Mouse (Mus musculus) embryonic facial prominence, embryonic 11.5 days (tissue): ENCODE measurements around the gene Snx1. TPM values are rescaled to one million over a fixed set of nuclear protein-coding genes. Genes with fewer than 3 reads are reported as not detected.

Experiments used
- ATAC-seq: fragments of 200-750 bp; cut with Nextera tagmentation; replicated peaks from 2 replicates; pipeline ENCODE4 v1.8.0; 2017; ENCODE audit warnings: low read depth; ENCODE audit not compliant: insufficient number of reproducible peaks, low FRiP score, low TSS enrichment
- DNase-seq: peaks from one replicate; pipeline ENCODE4 v3.0.0-alpha.2; 2015; ENCODE audit warnings: low spot score
- H3K27ac ChIP-seq: fragments of 300-500 bp; sonication (generic); replicated peaks from 2 replicates; pipeline ENCODE4 v1.5.1; 2014; ENCODE audit warnings: mild to moderate bottlenecking, low read depth, low read length, control low read depth
- H3K27me3 ChIP-seq: fragments of 300-500 bp; sonication (generic); 2 replicates; pipeline ENCODE4 v1.6.1; 2014; ENCODE audit warnings: mild to moderate bottlenecking, low read length, moderate library complexity, mixed read lengths; ENCODE audit not compliant: control insufficient read depth, insufficient read depth
- H3K36me3 ChIP-seq: fragments of 300-500 bp; sonication (generic); replicated peaks from 2 replicates; pipeline ENCODE4 v1.6.1; 2014; ENCODE audit warnings: low read depth, mild to moderate bottlenecking, low read length, moderate library complexity, mixed read lengths; ENCODE audit not compliant: control insufficient read depth, insufficient read depth
- H3K4me1 ChIP-seq: fragments of 300-500 bp; sonication (generic); 2 replicates; pipeline ENCODE4 v1.6.1; 2014; ENCODE audit warnings: low read length, mixed read lengths; ENCODE audit not compliant: control insufficient read depth, insufficient read depth
- H3K4me2 ChIP-seq: fragments of 300-500 bp; sonication (generic); 2 replicates; pipeline ENCODE4 v1.6.1; 2014; ENCODE audit warnings: low read depth, mild to moderate bottlenecking, control low read depth, low read length, moderate library complexity
- H3K4me3 ChIP-seq: fragments of 300-500 bp; sonication (generic); 2 replicates; pipeline ENCODE4 v1.5.1; 2014; ENCODE audit warnings: low read depth, low read length, control low read depth
- H3K9ac ChIP-seq: fragments of 300-500 bp; sonication (generic); replicated peaks from 2 replicates; pipeline ENCODE4 v1.6.1; 2014; ENCODE audit warnings: mild to moderate bottlenecking, control low read depth, low read length
- H3K9me3 ChIP-seq: fragments of 300-500 bp; sonication (generic); replicated peaks from 2 replicates; pipeline ENCODE4 v1.6.1; 2016; ENCODE audit warnings: mild to moderate bottlenecking, low read length, inconsistent platforms, mixed read lengths; ENCODE audit not compliant: control insufficient read depth
- whole genome bisulfite sequencing: fragments of 180-500 bp; shearing (Covaris S2); extraction: QIAGEN DNeasy Blood & Tissue Kit; methylation state at CpG from one replicate; pipeline ENCODE4 v1.1.7; 2014; 5-methylcytosine and 5-hydroxymethylcytosine counted together
- polyA plus RNA-seq: library from polyadenylated mRNA; unstranded; fragments of >200 nt; fragmentation: Nextera tagmentation; extraction: Ambion mirVana; gene quantifications from 2 replicates; pipeline ENCODE4 v1.2.1, GENCODE M21; 2014

The Snx1 gene
- polyA plus RNA-seq, 1 experiment from 2014 or later = 144 TPM

- no peaks in the 10 kb centered on the region for H3K9me3 ChIP-seq
- no peaks in the 10 kb centered on the region; the same call in 1 of the 2 replicates for H3K27me3 ChIP-seq
- H3K27ac ChIP-seq = no peak overlapping the region
- H3K4me2 ChIP-seq = no peak overlapping the region
- DNase-seq = no peak
- 95% methylated on average over 2 of the region's 2 CpGs for WGBS
- no peak overlapping the region for H3K9ac ChIP-seq
- H3K36me3 ChIP-seq = no peaks in the 10 kb centered on the region
- H3K4me1 ChIP-seq = no peaks in the 10 kb centered on the region
- H3K4me3 ChIP-seq = no peak overlapping the region
- no peak for ATAC-seq
Observed at GRCm38 (mm10) chr9:66160155-66160554, 33.8 kb upstream of the Snx1 start.

DNA sequence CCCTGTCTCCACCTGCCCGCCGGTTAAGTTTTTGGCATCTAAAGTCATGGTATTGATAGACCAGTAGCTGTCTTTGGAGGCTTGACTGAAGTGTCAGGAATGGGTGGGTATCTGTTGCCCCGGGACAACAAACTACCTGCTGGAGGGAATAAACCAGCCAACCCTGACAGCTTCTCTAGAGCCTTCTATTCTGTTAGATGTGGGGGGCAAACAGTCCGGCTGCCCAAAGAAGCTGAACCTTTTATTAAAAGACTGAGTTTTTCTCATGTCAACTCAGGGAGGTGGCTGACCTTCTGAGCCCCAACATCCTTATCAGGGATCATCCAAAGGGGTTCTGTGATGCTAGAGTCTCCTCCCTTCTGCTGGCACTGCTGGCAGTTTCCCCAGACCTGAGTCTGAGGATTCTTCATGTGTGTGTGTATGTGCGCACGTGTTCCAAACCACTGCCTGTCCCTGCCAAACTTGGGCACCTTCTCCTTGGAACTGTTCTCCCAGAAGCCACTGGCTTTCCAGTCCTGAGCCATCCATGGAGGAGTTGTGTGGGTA is 32.6 kb upstream of the Snx1 start:
- H3K9ac ChIP-seq = no peak overlapping the region
- H3K4me3 ChIP-seq = no peak overlapping the region
- ATAC-seq (no peak), DNase-seq (no peak)
- H3K4me1 ChIP-seq = no peaks in the 10 kb centered on the region
- no peaks in the 10 kb centered on the region for H3K9me3 ChIP-seq
- H3K27ac ChIP-seq = no peak overlapping the region
- H3K27me3 ChIP-seq = no peaks in the 10 kb centered on the region; the same call in 1 of the 2 replicates
- H3K4me2 ChIP-seq = no peak overlapping the region
- WGBS = 82% methylated on average over 6 of the region's 6 CpGs
- no peaks in the 10 kb centered on the region for H3K36me3 ChIP-seq

DNA sequence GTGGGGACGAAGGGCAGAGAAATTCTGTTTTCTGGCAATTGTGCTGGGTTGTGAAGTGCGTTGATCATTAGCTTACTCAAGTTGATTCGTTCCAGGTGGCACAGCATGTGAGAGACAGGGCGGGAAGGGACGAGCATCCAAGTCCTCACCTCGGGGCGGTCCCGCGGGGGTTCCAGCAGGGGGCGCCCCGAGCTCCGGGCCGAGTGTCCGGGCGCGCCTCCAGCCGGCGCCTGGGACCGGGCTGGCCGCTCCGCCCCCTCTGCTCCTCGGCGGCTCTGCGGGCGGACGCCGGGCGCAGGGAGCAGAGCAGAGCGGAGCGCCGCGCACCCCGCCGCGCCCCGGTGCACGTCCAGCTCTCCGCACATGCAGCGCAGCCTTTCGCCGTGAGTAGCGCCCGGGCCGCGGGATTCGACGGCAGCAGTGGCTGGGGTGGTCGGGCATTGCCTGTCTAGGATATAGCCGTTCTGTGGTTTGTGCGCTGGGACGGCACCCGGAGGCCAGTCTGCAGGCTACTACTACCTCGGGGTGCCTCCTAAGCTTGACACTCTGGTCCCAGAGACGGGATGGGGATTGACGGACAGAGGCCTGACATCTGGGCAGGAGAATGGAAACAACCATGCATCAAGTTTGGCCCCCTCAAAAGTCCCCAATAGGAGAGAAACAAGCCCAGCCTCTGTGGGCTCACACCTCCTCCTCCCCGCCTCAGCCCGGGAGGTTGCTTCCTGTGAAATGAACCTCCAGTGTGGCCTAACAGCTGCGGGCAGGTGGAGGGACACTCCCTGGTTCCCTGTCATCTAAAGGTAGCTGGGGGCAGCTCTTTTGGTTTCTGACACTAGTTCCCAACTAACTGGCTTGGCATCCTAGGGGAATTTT is 31.8 kb upstream of the Snx1 start, which contains the start of gene Dapk2:
TSS of gene Dapk2 (plus strand) at position 266 of the 873 bp plus-strand sequence.
- H3K27ac ChIP-seq = no peak within 1 kb of the TSS

GRCm38 (mm10) chr9:66155534-66155933 is 29.1 kb upstream of the Snx1 start:
- Histone ChIP-seq H3K4me1 (no peaks in the 10 kb centered on the region), H3K4me2 (no peak overlapping the region), H3K36me3 (no peaks in the 10 kb centered on the region), H3K9me3 (no peaks in the 10 kb centered on the region), H3K27me3 (no peaks in the 10 kb centered on the region; the same call in 1 of the 2 replicates), H3K9ac (no peak overlapping the region), H3K4me3 (no peak overlapping the region), H3K27ac (no peak overlapping the region)
- DNase-seq (no peak), ATAC-seq (no peak)
- 90% methylated on average over 1 of the region's 1 CpGs for WGBS

More for the DNA sequence above, 31.8 kb upstream of the Snx1 start, which contains the start of gene Dapk2:
- Histone ChIP-seq H3K4me3 (peak within 1 kb of the TSS; percentile 32), H3K9me3 (no peaks in the 10 kb centered on the region), H3K4me1 (no peaks in the 10 kb centered on the region), H3K9ac (peak within 1 kb of the TSS; percentile 43), H3K27me3 (no peaks in the 10 kb centered on the region; the same call in 1 of the 2 replicates), H3K36me3 (no peaks in the 10 kb centered on the region), H3K4me2 (peak within 1 kb of the TSS; percentile 40)
- WGBS = 2% methylated on average over 58 of the region's 58 CpGs
- ATAC-seq (peak; percentile 84), DNase-seq (peak; percentile 88)

DNA sequence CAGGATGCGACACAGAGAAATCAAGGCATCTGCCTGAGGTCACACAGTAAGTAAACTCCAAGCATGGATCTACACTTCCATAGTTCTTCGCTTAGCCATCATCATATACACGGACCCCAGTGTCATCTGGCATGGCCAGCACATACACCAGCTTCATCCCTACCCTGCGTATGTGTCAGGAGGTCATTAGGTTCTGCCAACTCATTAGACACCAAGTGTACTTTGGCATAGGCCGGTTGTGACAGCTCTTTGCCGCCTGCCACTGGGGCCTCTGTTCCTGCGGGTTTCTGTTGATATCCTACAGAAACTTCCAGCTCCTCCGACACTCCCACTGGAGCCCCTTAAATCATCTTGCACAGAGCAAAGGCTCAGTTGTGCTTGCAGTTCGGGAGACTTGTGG is 27.6 kb upstream of the Snx1 start:
- WGBS = 88% methylated on average over 9 of the region's 9 CpGs
- Histone ChIP-seq H3K9me3 (no peaks in the 10 kb centered on the region), H3K36me3 (no peaks in the 10 kb centered on the region), H3K4me1 (no peaks in the 10 kb centered on the region), H3K4me2 (no peak overlapping the region), H3K27ac (no peak overlapping the region), H3K4me3 (no peak overlapping the region), H3K9ac (no peak overlapping the region), H3K27me3 (no peaks in the 10 kb centered on the region; the same call in 1 of the 2 replicates)
- no peak for DNase-seq
- no peak for ATAC-seq

DNA sequence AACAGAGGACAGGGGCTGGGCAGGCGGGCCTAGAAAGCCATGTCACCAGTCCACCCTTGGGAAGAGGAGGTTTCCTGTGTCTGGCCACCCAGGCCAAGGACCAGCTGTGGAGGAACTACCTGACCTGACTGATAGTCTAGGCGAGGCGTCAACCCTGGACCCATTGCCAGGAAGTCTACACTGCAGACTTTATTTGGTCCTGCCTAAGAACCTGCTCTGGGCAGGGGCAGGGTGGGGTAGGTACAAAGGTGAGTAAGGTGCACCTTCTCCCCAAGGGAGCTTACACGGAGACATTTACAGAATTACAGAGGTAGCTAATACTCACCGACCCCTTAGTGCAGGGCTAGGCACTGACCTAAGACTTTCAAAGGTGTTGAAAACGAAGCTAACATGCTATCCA is 27.2 kb upstream of the Snx1 start:
- H3K9me3 ChIP-seq = no peaks in the 10 kb centered on the region
- H3K4me2 ChIP-seq = no peak overlapping the region
- no peak for ATAC-seq
- no peaks in the 10 kb centered on the region for H3K36me3 ChIP-seq
- no peak overlapping the region for H3K4me3 ChIP-seq
- WGBS = 92% methylated on average over 6 of the region's 6 CpGs
- H3K9ac ChIP-seq = no peak overlapping the region
- no peaks in the 10 kb centered on the region for H3K4me1 ChIP-seq
- no peak for DNase-seq
- no peak overlapping the region for H3K27ac ChIP-seq
- no peaks in the 10 kb centered on the region; the same call in 1 of the 2 replicates for H3K27me3 ChIP-seq

DNA sequence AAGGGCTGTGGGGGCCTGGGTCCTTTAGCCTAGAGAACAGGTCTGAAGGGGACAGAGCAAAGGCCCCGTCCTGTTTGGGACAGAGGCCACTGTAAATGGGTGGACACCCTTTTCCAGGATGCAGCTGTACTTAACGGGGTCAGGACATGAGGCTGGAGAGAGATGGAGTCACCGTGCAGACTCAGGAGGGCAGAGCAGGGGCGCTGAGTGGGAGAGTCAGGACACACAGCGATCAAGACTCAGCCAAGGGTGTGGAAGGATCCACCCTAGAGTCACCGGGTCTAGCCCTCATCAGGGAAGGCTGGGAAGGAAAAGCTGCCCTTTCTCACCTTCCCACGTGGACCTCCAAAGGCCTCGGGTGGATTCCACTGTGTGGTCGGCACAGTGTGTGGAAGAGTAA is 25.6 kb upstream of the Snx1 start:
- H3K27ac ChIP-seq = no peak overlapping the region
- H3K27me3 ChIP-seq = no peaks in the 10 kb centered on the region
- H3K4me3 ChIP-seq = no peak overlapping the region
- DNase-seq = no peak
- no peaks in the 10 kb centered on the region for H3K36me3 ChIP-seq
- no peak overlapping the region for H3K9ac ChIP-seq
- H3K4me1 ChIP-seq = no peaks in the 10 kb centered on the region
- 67% methylated on average over 9 of the region's 9 CpGs for WGBS
- no peaks in the 10 kb centered on the region for H3K9me3 ChIP-seq
- no peak overlapping the region for H3K4me2 ChIP-seq
- no peak for ATAC-seq

- H3K36me3 ChIP-seq = no peaks in the 10 kb centered on the region
- no peaks in the 10 kb centered on the region for H3K27me3 ChIP-seq
- H3K4me3 ChIP-seq = no peak overlapping the region
- ATAC-seq (no peak), DNase-seq (no peak)
- no peak overlapping the region for H3K27ac ChIP-seq
- H3K9me3 ChIP-seq = no peaks in the 10 kb centered on the region
- H3K9ac ChIP-seq = no peak overlapping the region
- H3K4me1 ChIP-seq = no peaks in the 10 kb centered on the region
- H3K4me2 ChIP-seq = no peak overlapping the region
Observed at GRCm38 (mm10) chr9:66146141-66146540, 19.8 kb upstream of the Snx1 start.
